Mouse (Mus musculus): ENCODE measurements around the gene Ufc1. TPM values are rescaled to one million over a fixed set of nuclear protein-coding genes. Genes with fewer than 3 reads are reported as not detected.
"Not testable (repeated sequence)": the region's sequence is repeated elsewhere in the genome, so short reads cannot be mapped to it uniquely, and the experiment has no call there.

Ufc1 gene
- polyA plus RNA-seq, 1 experiment from 2014 or later: 103 TPM

DNA sequence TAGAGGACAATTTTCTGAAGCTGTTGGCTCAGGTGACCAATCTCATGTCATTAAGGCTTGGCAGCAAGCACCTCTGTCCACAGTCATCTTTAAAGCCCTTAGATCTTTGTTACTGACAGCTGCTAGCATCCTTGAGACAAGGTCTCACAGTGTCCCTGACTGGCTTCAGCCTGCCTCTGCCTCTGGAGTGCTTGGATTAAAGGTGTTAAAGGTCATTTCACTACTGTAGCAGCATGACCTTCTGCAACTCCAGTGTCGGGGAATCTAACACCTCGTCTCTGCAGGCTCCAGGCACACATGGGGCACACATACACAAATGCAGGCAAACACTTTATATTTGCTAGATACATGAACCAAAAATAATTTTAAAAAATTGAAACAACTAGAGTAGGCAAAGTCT, 30.7 kb upstream of the Ufc1 start:
- H3K27me3 ChIP-seq (replicated peaks; ENCODE audit: control insufficient read depth, insufficient read depth, low read length): no peaks in the 10 kb centered on the region
- no peaks in the 10 kb centered on the region for H3K36me3 ChIP-seq (ENCODE audit: control insufficient read depth, insufficient read depth, low read length)
- no peaks in the 10 kb centered on the region for H3K9me3 ChIP-seq (ENCODE audit: control insufficient read depth, low read length)
- H3K4me1 ChIP-seq (ENCODE audit: control insufficient read depth, insufficient read depth, low read length): peaks cover 11% of the 10 kb centered on the region
- H3K9ac ChIP-seq (ENCODE audit: low read depth, low read length): no peak overlapping the region
- H3K4me3 ChIP-seq (ENCODE audit: low read length): no peak overlapping the region
- H3K27ac ChIP-seq (ENCODE audit: low read length): no peak overlapping the region
- ATAC-seq: no peak
- H3K4me2 ChIP-seq (ENCODE audit: low read depth, low read length): no peak overlapping the region
- 78% methylated on average over 2 of the region's 2 CpGs for WGBS

DNA sequence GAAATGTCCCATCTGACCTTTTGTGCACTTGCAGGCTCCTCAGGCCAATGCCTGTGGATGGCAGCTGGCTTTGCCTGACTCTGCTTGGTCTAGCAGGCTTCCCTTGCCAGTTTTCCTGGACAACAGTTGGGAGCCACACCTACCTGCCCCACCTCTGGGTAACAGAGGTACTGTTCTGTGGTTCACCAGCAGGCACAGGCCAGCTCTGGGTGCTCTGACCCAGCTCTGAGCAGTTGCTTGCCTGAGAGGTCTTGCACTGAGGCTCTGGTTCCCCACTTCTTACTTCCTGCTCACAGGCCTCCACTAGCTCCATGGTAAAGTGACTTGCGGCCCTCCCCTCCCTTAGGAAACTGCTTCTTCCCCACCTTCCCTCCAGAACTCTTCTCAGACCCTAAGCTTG, 27.2 kb upstream of the Ufc1 start:
- H3K4me3 ChIP-seq (ENCODE audit: low read length): no peak overlapping the region
- no peaks in the 10 kb centered on the region for H3K9me3 ChIP-seq (ENCODE audit: control insufficient read depth, low read length)
- no peak overlapping the region for H3K4me2 ChIP-seq (ENCODE audit: low read depth, low read length)
- H3K36me3 ChIP-seq (ENCODE audit: control insufficient read depth, insufficient read depth, low read length): no peaks in the 10 kb centered on the region
- H3K27me3 ChIP-seq (replicated peaks; ENCODE audit: control insufficient read depth, insufficient read depth, low read length): no peaks in the 10 kb centered on the region
- WGBS: 89% methylated on average over 1 of the region's 1 CpGs
- H3K27ac ChIP-seq (ENCODE audit: low read length): no peak overlapping the region
- no peaks in the 10 kb centered on the region; the same call in 1 of the 2 replicates for H3K4me1 ChIP-seq (ENCODE audit: control insufficient read depth, insufficient read depth, low read length)
- peak; percentile 58 for ATAC-seq
- no peak overlapping the region for H3K9ac ChIP-seq (ENCODE audit: low read depth, low read length)

DNA sequence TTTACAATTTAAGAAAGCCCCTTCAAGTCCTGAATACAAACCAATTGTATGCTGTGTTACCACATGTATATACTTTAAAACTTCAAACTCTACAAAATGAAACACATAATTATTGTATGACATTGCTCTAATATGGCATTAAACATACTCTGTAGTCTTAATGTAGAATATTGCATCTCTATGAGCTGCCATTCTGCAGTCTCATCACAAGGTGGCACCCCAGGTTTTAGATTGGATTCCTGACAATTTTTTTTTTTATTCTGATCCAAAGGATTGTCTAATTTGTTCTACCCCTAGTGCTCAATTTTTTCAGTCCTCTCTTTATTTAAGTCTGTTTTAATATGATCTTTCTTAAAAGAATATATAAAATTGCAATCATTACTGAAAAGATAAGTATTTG, 26.6 kb upstream of the Ufc1 start:
- Histone ChIP-seq H3K36me3 (ENCODE audit: control insufficient read depth, insufficient read depth, low read length) (no peaks in the 10 kb centered on the region), H3K27ac (ENCODE audit: low read length) (no peak overlapping the region), H3K27me3 (replicated peaks; ENCODE audit: control insufficient read depth, insufficient read depth, low read length) (no peaks in the 10 kb centered on the region), H3K4me1 (ENCODE audit: control insufficient read depth, insufficient read depth, low read length) (no peaks in the 10 kb centered on the region; the same call in 1 of the 2 replicates), H3K9ac (ENCODE audit: low read depth, low read length) (no peak overlapping the region), H3K9me3 (ENCODE audit: control insufficient read depth, low read length) (no peaks in the 10 kb centered on the region), H3K4me3 (ENCODE audit: low read length) (no peak overlapping the region), H3K4me2 (ENCODE audit: low read depth, low read length) (no peak overlapping the region)
- ATAC-seq: no peak

DNA sequence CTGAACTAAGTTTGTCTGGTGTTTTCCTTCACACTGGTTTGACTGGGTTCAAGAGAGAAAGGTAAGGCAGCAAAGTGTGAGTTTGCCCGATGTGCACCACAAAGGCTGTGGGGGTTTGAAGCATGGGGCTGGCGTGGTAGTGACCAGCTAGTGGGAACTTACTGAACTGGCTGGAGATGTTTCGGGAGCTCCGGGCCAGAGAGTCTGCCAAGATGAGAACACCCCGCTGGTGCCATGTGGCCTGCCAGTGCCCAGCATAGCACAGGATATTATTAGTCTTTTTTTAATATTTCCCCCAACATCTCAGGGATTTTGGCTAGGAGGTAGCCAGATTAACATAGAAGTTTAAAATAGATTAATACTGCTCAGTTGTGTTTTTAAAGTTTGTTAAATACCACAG, 25.3 kb upstream of the Ufc1 start:
- H3K27me3 ChIP-seq (replicated peaks; ENCODE audit: control insufficient read depth, insufficient read depth, low read length): no peaks in the 10 kb centered on the region
- 0 out of 2 replicates have a peak overlapping the region, but pooled peaks have one; percentile 2 for H3K4me2 ChIP-seq (ENCODE audit: low read depth, low read length)
- H3K36me3 ChIP-seq (ENCODE audit: control insufficient read depth, insufficient read depth, low read length): no peaks in the 10 kb centered on the region
- H3K27ac ChIP-seq (ENCODE audit: low read length): no peak overlapping the region
- no peak for ATAC-seq
- no peaks in the 10 kb centered on the region for H3K9me3 ChIP-seq (ENCODE audit: control insufficient read depth, low read length)
- no peak overlapping the region for H3K9ac ChIP-seq (ENCODE audit: low read depth, low read length)
- peak overlapping the region; percentile 4; the same call in 1 of the 2 replicates for H3K4me3 ChIP-seq (ENCODE audit: low read length)
- H3K4me1 ChIP-seq (ENCODE audit: control insufficient read depth, insufficient read depth, low read length): no peaks in the 10 kb centered on the region
- 31% methylated on average over 5 of the region's 5 CpGs for WGBS

DNA sequence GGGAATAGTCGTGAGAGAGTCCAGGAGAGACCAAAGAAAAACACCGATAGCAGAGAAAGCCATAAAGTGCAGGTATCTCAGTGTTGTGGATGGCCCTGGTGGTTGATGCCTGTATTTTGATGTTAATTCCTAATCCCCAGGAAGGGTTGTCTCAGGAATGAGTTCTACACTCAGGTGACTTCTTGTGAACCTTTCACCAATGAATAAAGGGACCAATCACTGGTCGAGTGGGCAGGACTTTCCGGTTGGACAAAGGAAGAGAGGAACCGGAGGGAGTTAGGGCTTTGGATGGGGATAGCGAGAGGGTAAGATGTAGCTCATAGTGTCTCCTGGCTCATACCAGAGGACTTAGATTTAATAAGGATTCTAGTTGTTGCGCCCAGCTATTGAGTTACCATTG, 24.9 kb upstream of the Ufc1 start:
- ATAC-seq: no peak
- H3K4me2 ChIP-seq (ENCODE audit: low read depth, low read length): 0 out of 2 replicates have a peak overlapping the region, but pooled peaks have one; percentile 2
- no peak overlapping the region for H3K27ac ChIP-seq (ENCODE audit: low read length)
- 15% methylated on average over 7 of the region's 7 CpGs for WGBS
- no peaks in the 10 kb centered on the region for H3K9me3 ChIP-seq (ENCODE audit: control insufficient read depth, low read length)
- no peaks in the 10 kb centered on the region for H3K27me3 ChIP-seq (replicated peaks; ENCODE audit: control insufficient read depth, insufficient read depth, low read length)
- H3K4me3 ChIP-seq (ENCODE audit: low read length): peak overlapping the region; percentile 4; the same call in 1 of the 2 replicates
- H3K36me3 ChIP-seq (ENCODE audit: control insufficient read depth, insufficient read depth, low read length): no peaks in the 10 kb centered on the region
- H3K9ac ChIP-seq (ENCODE audit: low read depth, low read length): no peak overlapping the region
- H3K4me1 ChIP-seq (ENCODE audit: control insufficient read depth, insufficient read depth, low read length): no peaks in the 10 kb centered on the region

DNA sequence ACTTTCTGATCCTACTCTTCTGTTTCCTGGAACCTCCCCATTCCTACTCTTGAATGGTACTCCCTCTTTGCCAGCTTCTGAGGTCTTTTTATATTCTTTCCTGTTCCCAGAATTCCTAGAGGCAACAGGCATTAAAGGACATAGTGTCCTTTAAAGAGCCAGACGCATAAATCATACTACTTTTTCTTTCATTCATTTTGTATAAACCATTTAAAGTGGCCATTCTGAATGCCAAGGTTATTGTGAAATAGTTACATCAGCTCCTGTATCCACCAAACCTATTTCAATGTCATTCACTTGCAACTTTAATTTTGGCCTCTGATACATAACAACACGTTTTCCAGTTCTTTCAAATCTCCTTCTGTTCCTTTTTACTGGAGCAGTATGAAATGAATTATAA, 14.5 kb upstream of the Ufc1 start:
- H3K9me3 ChIP-seq (ENCODE audit: control insufficient read depth, low read length): no peaks in the 10 kb centered on the region
- H3K4me3 ChIP-seq (ENCODE audit: low read length): no peak overlapping the region
- WGBS: 76% methylated on average over 2 of the region's 2 CpGs
- no peaks in the 10 kb centered on the region for H3K27me3 ChIP-seq (replicated peaks; ENCODE audit: control insufficient read depth, insufficient read depth, low read length)
- no peak overlapping the region for H3K9ac ChIP-seq (ENCODE audit: low read depth, low read length)
- no peaks in the 10 kb centered on the region for H3K4me1 ChIP-seq (ENCODE audit: control insufficient read depth, insufficient read depth, low read length)
- no peak for ATAC-seq
- H3K36me3 ChIP-seq (ENCODE audit: control insufficient read depth, insufficient read depth, low read length): no peaks in the 10 kb centered on the region
- no peak overlapping the region for H3K4me2 ChIP-seq (ENCODE audit: low read depth, low read length)
- no peak overlapping the region for H3K27ac ChIP-seq (ENCODE audit: low read length)

DNA sequence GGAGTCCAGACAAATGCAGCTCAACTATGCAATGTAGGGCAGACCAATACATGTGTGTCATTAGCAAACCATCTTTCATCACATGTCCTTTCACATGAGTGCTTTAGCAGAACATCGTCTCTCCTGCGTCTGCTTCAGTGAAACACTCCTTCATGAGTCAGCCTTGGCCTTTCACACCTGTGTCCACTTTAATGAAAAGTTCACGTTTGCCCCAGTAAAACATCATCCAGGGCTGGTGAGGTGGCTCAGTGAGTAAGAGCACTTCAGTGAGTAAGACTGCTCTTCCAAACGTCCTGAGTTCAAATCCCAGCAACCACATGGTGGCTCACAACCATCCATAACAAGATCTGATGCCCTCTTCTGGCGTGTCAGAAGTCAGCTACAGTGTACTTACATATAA, 11.3 kb upstream of the Ufc1 start:
- not testable (repeated sequence) for H3K36me3 ChIP-seq (ENCODE audit: control insufficient read depth, insufficient read depth, low read length); H3K9ac ChIP-seq (ENCODE audit: low read depth, low read length); ATAC-seq; H3K4me1 ChIP-seq (ENCODE audit: control insufficient read depth, insufficient read depth, low read length); H3K27me3 ChIP-seq (replicated peaks; ENCODE audit: control insufficient read depth, insufficient read depth, low read length); H3K27ac ChIP-seq (ENCODE audit: low read length); H3K4me3 ChIP-seq (ENCODE audit: low read length); H3K4me2 ChIP-seq (ENCODE audit: low read depth, low read length); H3K9me3 ChIP-seq (ENCODE audit: control insufficient read depth, low read length)
- WGBS: 69% methylated on average over 5 of the region's 5 CpGs

DNA sequence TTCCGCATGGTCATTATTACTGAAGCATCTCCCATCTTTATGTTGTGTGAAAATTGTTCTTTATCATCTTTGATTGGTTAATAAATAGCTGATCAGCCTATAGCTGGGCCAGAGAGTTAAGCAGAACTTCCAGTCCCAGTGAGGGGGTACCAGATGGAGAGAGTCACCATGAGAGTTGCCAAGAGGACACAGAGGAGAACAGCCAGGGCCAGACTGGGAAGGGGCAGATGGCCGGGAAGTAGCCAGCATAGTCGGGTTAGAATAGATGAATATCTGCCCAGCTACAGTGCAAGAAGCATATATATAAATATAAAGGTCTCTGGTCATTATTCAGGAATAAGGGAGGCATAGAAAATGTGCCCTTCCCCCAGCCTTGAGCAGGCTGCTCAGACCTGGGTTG, 3.4 kb upstream of the Ufc1 start:
- 66% methylated on average over 3 of the region's 3 CpGs for WGBS
- no peak for ATAC-seq
- no peak overlapping the region for H3K4me3 ChIP-seq (ENCODE audit: low read length)
- H3K4me2 ChIP-seq (ENCODE audit: low read depth, low read length): no peak overlapping the region
- 0 out of 2 replicates have a peak, but pooled peaks cover 2% of the 10 kb centered on the region for H3K4me1 ChIP-seq (ENCODE audit: control insufficient read depth, insufficient read depth, low read length)
- no peaks in the 10 kb centered on the region for H3K9me3 ChIP-seq (ENCODE audit: control insufficient read depth, low read length)
- H3K36me3 ChIP-seq (ENCODE audit: control insufficient read depth, insufficient read depth, low read length): no peaks in the 10 kb centered on the region
- no peak overlapping the region for H3K9ac ChIP-seq (ENCODE audit: low read depth, low read length)
- no peak overlapping the region for H3K27ac ChIP-seq (ENCODE audit: low read length)
- no peaks in the 10 kb centered on the region for H3K27me3 ChIP-seq (replicated peaks; ENCODE audit: control insufficient read depth, insufficient read depth, low read length)

DNA sequence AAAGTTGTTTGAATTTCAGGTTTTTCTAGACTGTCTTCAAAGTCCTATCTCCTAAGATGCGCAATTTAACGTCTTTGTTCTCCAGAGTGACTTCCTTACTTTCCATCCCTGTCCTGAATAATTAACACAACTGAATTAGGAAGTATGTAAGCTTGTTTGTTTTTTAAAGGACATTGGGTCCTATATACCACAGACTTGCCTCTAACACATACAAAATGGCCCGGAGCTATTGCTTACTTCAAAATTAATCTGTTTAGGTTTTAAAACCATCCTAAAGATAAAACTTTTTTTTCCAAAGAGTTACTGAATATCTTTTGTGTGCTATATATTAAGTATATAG, 209 bp upstream of the Ufc1 start:
- 10% methylated on average over 3 of the region's 3 CpGs for WGBS
- ATAC-seq: peak; percentile 11; the same call in 1 of the 2 replicates

DNA sequence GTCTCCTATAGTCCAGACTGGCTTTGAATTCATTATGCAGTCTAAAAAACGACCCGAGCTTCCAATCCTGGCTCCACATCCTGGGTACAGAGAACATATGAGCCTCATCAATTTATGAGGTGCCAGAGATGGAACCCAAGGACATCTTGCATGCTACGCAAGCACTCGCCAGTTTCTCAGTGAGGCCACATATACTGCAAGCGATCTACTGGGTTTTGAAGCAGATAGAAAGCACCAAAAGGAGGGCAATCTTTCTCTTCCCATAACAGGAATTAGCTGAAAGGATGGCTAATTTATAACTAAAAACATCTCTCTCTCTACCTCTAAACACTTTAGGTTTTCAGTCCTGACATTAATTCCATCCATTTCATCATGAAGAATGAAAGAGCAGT, 922 bp downstream of the Ufc1 start:
- peak overlapping the region; percentile 78 for H3K4me3 ChIP-seq (ENCODE audit: low read length)
- no peaks in the 10 kb centered on the region for H3K9me3 ChIP-seq (ENCODE audit: control insufficient read depth, low read length)
- ATAC-seq: no peak
- H3K9ac ChIP-seq (ENCODE audit: low read depth, low read length): peak overlapping the region; percentile 89
- H3K4me2 ChIP-seq (ENCODE audit: low read depth, low read length): peak overlapping the region; percentile 84
- 0 out of 2 replicates have a peak, but pooled peaks cover 3% of the 10 kb centered on the region for H3K4me1 ChIP-seq (ENCODE audit: control insufficient read depth, insufficient read depth, low read length)
- H3K27ac ChIP-seq (ENCODE audit: low read length): peak overlapping the region; percentile 98
- WGBS: 30% methylated on average over 5 of the region's 5 CpGs
- H3K36me3 ChIP-seq (ENCODE audit: control insufficient read depth, insufficient read depth, low read length): no peaks in the 10 kb centered on the region
- H3K27me3 ChIP-seq (replicated peaks; ENCODE audit: control insufficient read depth, insufficient read depth, low read length): no peaks in the 10 kb centered on the region

More for the DNA sequence above, 209 bp upstream of the Ufc1 start:
- Histone ChIP-seq H3K9me3 (ENCODE audit: control insufficient read depth, low read length) (no peaks in the 10 kb centered on the region), H3K4me1 (ENCODE audit: control insufficient read depth, insufficient read depth, low read length) (0 out of 2 replicates have a peak, but pooled peaks cover 3% of the 10 kb centered on the region), H3K36me3 (ENCODE audit: control insufficient read depth, insufficient read depth, low read length) (no peaks in the 10 kb centered on the region), H3K9ac (ENCODE audit: low read depth, low read length) (peak overlapping the region; percentile 89), H3K4me3 (ENCODE audit: low read length) (peak overlapping the region; percentile 78), H3K27ac (ENCODE audit: low read length) (peak overlapping the region; percentile 98), H3K4me2 (ENCODE audit: low read depth, low read length) (peak overlapping the region; percentile 46), H3K27me3 (replicated peaks; ENCODE audit: control insufficient read depth, insufficient read depth, low read length) (no peaks in the 10 kb centered on the region)

Measured in intestine, embryonic 16.5 days (tissue).